Mouse (Mus musculus) kidney, embryonic 16.5 days (tissue): ENCODE measurements around the gene Cxcl10. TPM values are rescaled to one million over a fixed set of nuclear protein-coding genes. Genes with fewer than 3 reads are reported as not detected.
A peak's percentile ranks its signal among the peaks of the same experiment; 100 is the strongest.

Experiments
- ATAC-seq: fragments of 200-750 bp; cut with Nextera tagmentation; 2 replicates; pipeline ENCODE4 v1.8.0; 2017; ENCODE audit warnings: moderate TSS enrichment; ENCODE audit not compliant: low FRiP score, low TSS enrichment
- H3K27ac ChIP-seq: fragments of 300-500 bp; sonication (generic); 2 replicates; pipeline ENCODE4 v1.5.1; 2014; ENCODE audit warnings: low read length
- H3K27me3 ChIP-seq: fragments of 300-500 bp; sonication (generic); 2 replicates; pipeline ENCODE4 v1.6.1; 2014; ENCODE audit warnings: low read length, control low read depth, mixed read lengths; ENCODE audit not compliant: insufficient read depth
- H3K36me3 ChIP-seq: fragments of 300-500 bp; sonication (generic); 2 replicates; pipeline ENCODE4 v1.6.1; 2014; ENCODE audit warnings: low read length, control low read depth, mixed read lengths; ENCODE audit not compliant: insufficient read depth
- H3K4me1 ChIP-seq: fragments of 300-500 bp; sonication (generic); 2 replicates; pipeline ENCODE4 v1.6.1; 2014; ENCODE audit warnings: low read length, control low read depth, mixed read lengths; ENCODE audit not compliant: insufficient read depth
- H3K4me2 ChIP-seq: fragments of 300-500 bp; sonication (generic); replicated peaks from 2 replicates; pipeline ENCODE4 v1.6.1; 2014; ENCODE audit warnings: low read depth, low read length
- H3K4me3 ChIP-seq: fragments of 300-500 bp; sonication (generic); 2 replicates; pipeline ENCODE4 v1.5.1; 2014; ENCODE audit warnings: mild to moderate bottlenecking, low read length
- H3K9ac ChIP-seq: fragments of 300-500 bp; sonication (generic); replicated peaks from 2 replicates; pipeline ENCODE4 v1.6.1; 2014; ENCODE audit warnings: low read length
- H3K9me3 ChIP-seq: fragments of 300-500 bp; sonication (generic); 2 replicates; pipeline ENCODE4 v1.6.1; 2016; ENCODE audit warnings: low read length, control low read depth
- WGBS: fragments of 180-500 bp; shearing (Covaris S2); extraction: QIAGEN DNeasy Blood & Tissue Kit; methylation state at CpG from one replicate; pipeline ENCODE4 v1.1.7; 2014; 5-methylcytosine and 5-hydroxymethylcytosine counted together
- polyA plus RNA-seq: library from polyadenylated mRNA; unstranded; fragments of >200 nt; fragmentation: Nextera tagmentation; extraction: Ambion mirVana; gene quantifications from 2 replicates; pipeline ENCODE4 v1.2.1, GENCODE M21; 2015

The Cxcl10 gene
- polyA plus RNA-seq, 1 experiment from 2014 or later, result 1.1 TPM

DNA sequence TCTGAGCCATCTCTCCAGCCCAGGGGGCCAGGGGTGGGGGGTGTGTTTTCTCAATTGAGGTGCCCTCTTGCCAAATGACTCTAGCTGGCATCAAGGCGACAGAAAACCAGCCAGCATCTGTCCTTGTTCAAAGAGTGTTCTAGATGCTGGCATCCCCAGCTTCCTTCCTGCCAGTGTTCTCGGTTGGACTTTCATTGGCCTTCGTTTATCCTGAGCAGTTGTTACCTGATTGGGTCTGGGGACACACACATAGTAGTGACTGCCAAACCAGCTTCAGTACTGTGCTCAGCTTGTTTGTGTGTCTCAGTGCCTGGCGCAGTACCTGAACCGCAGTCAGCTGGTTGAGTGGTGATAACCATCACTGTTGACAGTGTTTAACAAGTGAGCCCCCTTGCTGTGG, 37.4 kb upstream of the Cxcl10 start:
- 0 out of 2 replicates have a peak, but pooled peaks have one; percentile 13 for ATAC-seq
- Histone ChIP-seq H3K4me3 (no peak overlapping the region), H3K27me3 (peaks cover 18% of the 10 kb centered on the region), H3K9me3 (no peaks in the 10 kb centered on the region), H3K27ac (no peak overlapping the region), H3K9ac (no peak overlapping the region), H3K4me2 (no peak overlapping the region), H3K36me3 (no peaks in the 10 kb centered on the region), H3K4me1 (0 out of 2 replicates have a peak, but pooled peaks cover 2% of the 10 kb centered on the region)
- WGBS, result 83% methylated on average over 5 of the region's 5 CpGs

DNA sequence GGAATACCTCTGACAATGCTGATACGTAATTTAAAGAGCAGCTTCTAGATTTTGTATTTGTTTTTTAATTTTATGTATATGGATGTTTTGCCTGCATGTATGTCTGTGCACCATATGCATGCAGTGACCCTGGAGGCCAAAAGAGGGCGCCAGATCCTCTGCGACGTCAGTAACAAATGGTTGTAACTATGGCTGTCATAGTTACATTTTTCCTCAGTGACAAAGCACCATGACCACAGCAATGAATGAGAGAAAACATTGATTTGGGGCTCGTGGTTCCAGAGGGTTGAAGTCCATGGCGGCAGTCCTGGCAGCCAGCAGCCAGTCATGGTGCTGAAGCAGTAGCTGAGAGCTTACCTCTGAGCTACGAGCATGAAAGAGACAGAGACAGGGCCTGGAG, 36.2 kb upstream of the Cxcl10 start:
- Histone ChIP-seq H3K4me3 (no peak overlapping the region), H3K4me1 (0 out of 2 replicates have a peak, but pooled peaks cover 2% of the 10 kb centered on the region), H3K27me3 (peaks cover 8% of the 10 kb centered on the region), H3K9me3 (no peaks in the 10 kb centered on the region), H3K4me2 (no peak overlapping the region), H3K9ac (no peak overlapping the region), H3K36me3 (no peaks in the 10 kb centered on the region), H3K27ac (no peak overlapping the region)
- 56% methylated on average over 7 of the region's 7 CpGs for WGBS
- ATAC-seq, result no peak

DNA sequence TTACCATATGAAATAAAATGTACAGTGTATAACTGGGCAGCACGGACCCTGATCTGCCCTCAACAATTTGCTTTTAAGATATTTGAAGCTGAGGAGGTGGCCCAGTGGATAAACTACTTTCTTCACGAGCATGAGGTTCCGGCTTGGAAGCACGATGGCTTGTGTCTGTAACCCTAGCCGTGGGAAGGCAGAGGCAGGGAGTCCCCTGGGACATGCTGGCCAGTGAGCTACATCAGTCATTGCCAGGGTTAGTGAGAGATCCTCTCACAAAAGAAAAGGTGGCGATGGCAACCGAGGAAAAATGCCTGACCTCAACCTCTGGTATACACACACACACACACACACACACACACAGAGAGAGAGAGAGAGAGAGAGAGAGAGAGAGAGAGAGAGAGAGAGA, 35.1 kb upstream of the Cxcl10 start:
- Histone ChIP-seq H3K36me3 (no peaks in the 10 kb centered on the region), H3K27ac (no peak overlapping the region), H3K9me3 (no peaks in the 10 kb centered on the region), H3K4me1 (0 out of 2 replicates have a peak, but pooled peaks cover 2% of the 10 kb centered on the region), H3K27me3 (no peaks in the 10 kb centered on the region), H3K4me2 (no peak overlapping the region), H3K9ac (no peak overlapping the region), H3K4me3 (no peak overlapping the region)
- 26% methylated on average over 7 of the region's 7 CpGs for WGBS
- ATAC-seq, result no peak

DNA sequence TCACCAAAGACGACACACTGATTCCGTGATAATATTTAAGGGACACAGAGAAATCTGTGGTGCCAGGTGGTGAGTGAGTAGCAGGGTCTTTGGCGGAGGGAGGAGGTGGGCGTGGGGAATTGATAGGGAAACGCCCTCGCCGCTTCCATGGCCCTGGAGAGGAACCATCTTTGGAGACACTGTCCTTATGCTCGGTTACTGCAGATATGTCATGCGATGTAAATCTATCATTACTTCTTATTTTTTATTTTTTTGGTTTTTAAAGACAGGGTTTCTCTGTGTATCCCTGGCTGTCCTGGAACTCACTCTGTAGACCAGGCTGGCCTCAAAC, 33.6 kb upstream of the Cxcl10 start:
- Histone ChIP-seq H3K27ac (no peak overlapping the region), H3K9ac (no peak overlapping the region), H3K4me1 (0 out of 2 replicates have a peak, but pooled peaks cover 2% of the 10 kb centered on the region), H3K9me3 (no peaks in the 10 kb centered on the region), H3K36me3 (no peaks in the 10 kb centered on the region), H3K4me2 (no peak overlapping the region), H3K4me3 (no peak overlapping the region), H3K27me3 (no peaks in the 10 kb centered on the region)
- 56% methylated on average over 9 of the region's 9 CpGs for WGBS
- ATAC-seq, result no peak

DNA sequence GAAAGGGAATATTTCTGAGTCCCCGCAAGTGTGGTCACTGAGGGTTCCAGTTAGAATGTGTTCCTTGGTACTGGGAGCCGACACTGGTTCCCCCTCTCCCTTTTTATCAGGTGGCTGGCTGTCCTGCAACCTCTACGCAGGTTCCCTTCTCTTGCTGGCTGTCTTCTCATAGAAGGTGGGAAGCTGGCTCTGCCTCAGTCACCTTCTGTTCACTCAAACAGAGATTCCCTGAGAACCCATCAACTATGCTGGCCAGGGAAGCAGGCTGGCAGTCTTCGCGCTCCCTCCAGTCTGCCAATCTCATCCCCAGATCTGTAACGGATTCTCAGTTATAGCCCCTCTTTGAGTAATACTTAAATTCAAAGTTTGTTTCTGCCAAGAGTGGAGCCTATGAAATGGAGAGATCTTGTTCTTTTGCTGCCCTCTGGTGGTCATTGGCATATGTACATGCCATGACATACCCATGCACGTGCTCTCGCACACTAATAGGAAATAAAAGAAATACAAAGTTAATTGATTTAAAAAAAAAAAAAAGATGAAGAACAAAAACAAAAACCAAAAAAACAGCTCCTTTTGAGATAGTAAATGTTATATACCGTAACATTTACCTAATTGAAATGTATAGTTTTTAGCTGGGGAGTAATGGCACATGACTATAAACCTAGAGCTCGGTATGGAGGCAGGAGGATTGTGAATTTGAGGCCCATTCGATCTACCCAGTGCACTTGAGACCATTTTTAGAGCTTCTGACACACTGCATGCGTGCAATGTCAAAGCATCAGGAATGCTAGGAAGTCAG, 33.1 kb upstream of the Cxcl10 start:
- Histone ChIP-seq H3K4me1 (peaks cover 6% of the 10 kb centered on the region; the same call in 1 of the 2 replicates), H3K27ac (no peak overlapping the region), H3K9ac (no peak overlapping the region), H3K9me3 (no peaks in the 10 kb centered on the region), H3K36me3 (no peaks in the 10 kb centered on the region), H3K27me3 (no peaks in the 10 kb centered on the region), H3K4me3 (no peak overlapping the region), H3K4me2 (no peak overlapping the region)
- ATAC-seq, result peak; percentile 76; the same call in 1 of the 2 replicates
- 31% methylated on average over 12 of the region's 12 CpGs for WGBS

DNA sequence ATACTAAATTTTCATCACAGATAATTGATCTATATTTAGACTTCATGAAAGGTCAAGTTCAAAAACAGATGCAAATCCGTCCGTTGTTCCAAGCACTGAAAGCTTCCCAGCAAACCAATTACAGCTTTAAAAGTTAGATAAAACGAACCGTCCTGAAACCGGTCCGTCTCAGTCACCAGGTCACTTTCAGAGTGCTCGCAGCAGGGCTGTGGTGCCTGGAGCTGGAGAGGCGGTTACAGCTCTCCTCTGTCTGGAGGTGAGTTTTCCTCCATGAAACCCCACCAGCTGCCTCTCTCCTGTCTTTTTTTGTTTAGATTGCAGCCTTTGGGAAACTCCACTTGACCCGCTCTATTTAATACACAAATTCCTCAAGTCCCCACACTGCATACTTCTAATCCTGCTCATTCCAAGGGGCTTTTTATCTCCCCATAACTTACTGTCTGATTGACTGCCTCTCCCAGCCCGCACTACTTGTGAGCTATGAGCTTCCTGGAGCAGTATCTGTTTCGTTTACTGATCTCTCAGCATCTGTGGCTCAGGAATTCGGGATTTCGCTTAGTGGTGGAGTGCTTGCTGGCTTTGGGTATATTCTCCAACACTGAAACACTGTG, 28.2 kb upstream of the Cxcl10 start:
- no peak for ATAC-seq

DNA sequence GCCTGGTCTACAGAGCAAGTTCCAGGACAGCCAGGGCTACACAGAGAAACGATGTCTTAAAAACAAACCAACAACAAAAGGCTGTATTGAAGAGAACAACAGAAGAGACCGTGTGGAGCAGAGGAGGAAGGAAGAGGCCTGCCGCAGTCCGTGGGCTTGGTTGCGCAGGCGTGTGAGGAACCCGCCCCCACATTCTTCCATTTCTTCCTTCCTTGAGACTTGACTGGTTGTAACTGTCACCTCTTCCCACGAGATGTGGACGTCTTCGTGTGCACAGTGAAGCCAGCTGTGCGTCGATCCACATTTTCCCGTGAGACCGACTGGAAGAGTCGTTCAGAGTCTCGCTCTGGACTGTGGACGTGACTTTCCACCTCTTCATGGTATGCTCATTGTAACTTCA, 26.7 kb upstream of the Cxcl10 start:
- 0 out of 2 replicates have a peak, but pooled peaks have one; percentile 40 for ATAC-seq
- no peak overlapping the region for H3K9ac ChIP-seq
- H3K36me3 ChIP-seq, result no peaks in the 10 kb centered on the region
- peaks cover 24% of the 10 kb centered on the region; the same call in 1 of the 2 replicates for H3K4me1 ChIP-seq
- peak overlapping the region; percentile 25; the same call in 1 of the 2 replicates for H3K4me2 ChIP-seq
- peak overlapping the region; percentile 83 for H3K27ac ChIP-seq
- H3K4me3 ChIP-seq, result 0 out of 2 replicates have a peak overlapping the region, but pooled peaks have one; percentile 5
- H3K9me3 ChIP-seq, result no peaks in the 10 kb centered on the region
- 64% methylated on average over 17 of the region's 17 CpGs for WGBS
- H3K27me3 ChIP-seq, result no peaks in the 10 kb centered on the region

More for the DNA sequence above, 28.2 kb upstream of the Cxcl10 start:
- H3K36me3 ChIP-seq, result no peaks in the 10 kb centered on the region
- H3K4me3 ChIP-seq, result no peak overlapping the region
- H3K27ac ChIP-seq, result no peak overlapping the region
- peak overlapping the region; percentile 21; the same call in 1 of the 2 replicates for H3K4me2 ChIP-seq
- H3K9me3 ChIP-seq, result no peaks in the 10 kb centered on the region
- no peaks in the 10 kb centered on the region for H3K27me3 ChIP-seq
- H3K9ac ChIP-seq, result no peak overlapping the region
- WGBS, result 37% methylated on average over 13 of the region's 13 CpGs
- H3K4me1 ChIP-seq, result peaks cover 17% of the 10 kb centered on the region; the same call in 1 of the 2 replicates

DNA sequence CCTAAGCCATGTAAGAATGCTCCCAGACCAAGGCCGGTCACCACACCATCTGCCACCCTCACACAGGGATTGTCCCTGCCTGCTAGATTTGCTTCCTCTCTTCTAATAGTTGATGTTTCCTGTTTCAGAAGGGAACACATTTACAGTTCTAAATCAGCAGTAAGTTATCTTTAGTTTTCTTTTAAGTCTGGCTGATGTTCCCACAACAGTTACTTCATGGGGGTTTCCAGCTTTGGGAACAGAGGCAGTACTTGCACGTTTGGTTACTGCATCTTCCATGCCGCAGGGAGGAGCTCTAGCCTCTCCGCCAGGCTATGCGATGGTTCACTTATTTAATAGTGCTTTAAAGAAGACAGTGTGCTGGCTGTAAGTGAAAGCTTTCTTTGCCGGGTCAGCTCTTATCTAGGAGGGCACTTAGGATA, 26.0 kb upstream of the Cxcl10 start:
- H3K4me1 ChIP-seq, result peaks cover 24% of the 10 kb centered on the region; the same call in 1 of the 2 replicates
- H3K9ac ChIP-seq, result no peak overlapping the region
- H3K4me2 ChIP-seq, result peak overlapping the region; percentile 25; the same call in 1 of the 2 replicates
- H3K36me3 ChIP-seq, result no peaks in the 10 kb centered on the region
- WGBS, result 29% methylated on average over 6 of the region's 6 CpGs
- peak overlapping the region; percentile 83 for H3K27ac ChIP-seq
- ATAC-seq, result peak; percentile 72; the same call in 1 of the 2 replicates
- H3K4me3 ChIP-seq, result no peak overlapping the region
- H3K27me3 ChIP-seq, result no peaks in the 10 kb centered on the region
- no peaks in the 10 kb centered on the region for H3K9me3 ChIP-seq

DNA sequence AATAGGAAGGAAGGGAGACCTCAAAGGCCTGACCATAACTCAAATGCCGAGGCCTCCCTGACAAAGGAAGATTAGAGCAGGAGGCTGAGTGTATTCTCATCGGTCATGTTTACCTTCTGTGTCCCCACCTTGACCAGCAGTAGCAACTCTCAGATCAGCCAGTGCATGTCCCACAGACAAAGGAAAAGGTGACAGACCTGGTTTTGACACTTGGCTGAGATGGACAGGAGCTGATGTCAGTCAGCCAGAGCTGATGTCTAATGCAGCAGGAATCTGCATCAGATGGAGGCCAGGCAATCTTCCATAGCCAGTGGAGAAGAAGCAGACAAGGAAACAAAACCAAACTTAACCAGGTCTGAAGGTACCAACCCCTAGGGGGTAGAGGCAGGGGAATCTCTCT, 23.9 kb upstream of the Cxcl10 start:
- H3K4me2 ChIP-seq, result no peak overlapping the region
- ATAC-seq, result no peak
- no peaks in the 10 kb centered on the region for H3K36me3 ChIP-seq
- no peak overlapping the region for H3K4me3 ChIP-seq
- no peak overlapping the region for H3K9ac ChIP-seq
- no peaks in the 10 kb centered on the region for H3K27me3 ChIP-seq
- no peak overlapping the region for H3K27ac ChIP-seq
- peaks cover 24% of the 10 kb centered on the region; the same call in 1 of the 2 replicates for H3K4me1 ChIP-seq
- 36% methylated on average over 2 of the region's 2 CpGs for WGBS
- no peaks in the 10 kb centered on the region for H3K9me3 ChIP-seq
